Mouse (Mus musculus) cerebellum, adult 2 months (tissue): ENCODE results near the gene B830017H08Rik.

Experiments
- CTCF ChIP-seq: fragments of 200-500 bp; IDR thresholded peaks from 2 replicates; pipeline ENCODE4 v1.5.1; 2011; ENCODE audit warnings: low read depth, mild to moderate bottlenecking, control low read depth, low read length, moderate library complexity, borderline replicate concordance; ENCODE audit not compliant: insufficient read depth
- POLR2A ChIP-seq: fragments of 200-500 bp; IDR thresholded peaks from 2 replicates; pipeline ENCODE4 v1.6.1; 2011; ENCODE audit warnings: low read length, control low read depth, borderline replicate concordance; ENCODE audit not compliant: insufficient read depth

GRCm38 (mm10) chr16:17833681-17834399 lies 919 bp downstream of the B830017H08Rik start:
- TF ChIP-seq POLR2A: peak; percentile 11; the same call in 1 of the 2 replicates
- no peak for TF ChIP-seq CTCF
